Mouse (Mus musculus) v-Abl transformed pro-B cells (cell line): ENCODE measurements around the gene Mrpl58.
"Not testable (repeated sequence)": the region's sequence is repeated elsewhere in the genome, so short reads cannot be mapped to it uniquely, and the experiment has no call there.

ENCODE experiments used
- in situ Hi-C, 2 experiments: fragments of 400-800 bp; cut with MboI; formaldehyde crosslinking; loops; one replicate each; pipeline ENCODE4 v1.15.1; 2025; ENCODE audit not compliant: unreplicated experiment in 2 of 2

Mrpl58 gene

GRCm38 (mm10) chr11:115451781-115452241, 48.3 kb downstream of the Mrpl58 start:
- in situ Hi-C loops, result no loop called here

GRCm38 (mm10) chr11:115452281-115452860, 48.8 kb downstream of the Mrpl58 start:
- in situ Hi-C loops, result no loop called here

DNA sequence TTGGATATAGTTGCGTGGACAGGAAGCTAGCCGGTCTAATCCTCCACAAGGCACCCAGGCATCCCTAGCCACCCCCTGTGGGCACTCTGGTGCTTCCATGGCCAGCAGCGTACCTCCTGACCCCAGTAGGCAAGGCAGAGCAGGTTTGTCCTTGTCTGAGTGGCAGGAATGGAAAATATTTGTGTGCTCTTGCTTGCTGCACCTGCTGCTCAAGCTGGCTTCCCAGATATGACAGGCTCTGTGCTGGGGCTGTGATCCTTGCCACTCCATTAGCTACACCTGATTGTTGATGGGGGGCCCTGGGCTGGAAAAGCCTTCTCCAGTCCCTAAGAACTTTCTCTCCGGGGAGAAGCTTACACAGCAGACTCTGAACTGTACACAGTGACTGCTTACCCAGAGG, 49.8 kb downstream of the Mrpl58 start:
- in situ Hi-C loops, result no loop called here

DNA sequence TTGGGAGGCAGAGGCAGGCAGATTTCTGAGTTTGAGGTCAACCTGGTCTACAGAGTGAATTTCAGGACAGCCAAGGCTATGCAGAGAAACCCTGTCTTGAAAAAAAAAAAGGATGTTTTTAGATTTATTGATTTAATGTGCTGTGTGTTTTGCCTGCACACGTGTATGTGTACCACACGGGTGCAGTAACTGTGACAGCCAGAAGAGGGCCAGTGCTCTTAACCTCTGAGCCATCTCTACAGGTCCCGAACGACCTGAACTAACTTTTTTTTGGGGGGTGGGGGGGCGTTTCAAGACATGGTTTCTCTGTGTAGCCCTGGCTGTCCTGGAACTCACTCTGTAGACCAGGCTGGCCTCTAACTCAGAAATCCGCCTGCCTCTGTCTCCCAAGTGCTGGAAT, 51.3 kb downstream of the Mrpl58 start:
- in situ Hi-C loops, result not testable (repeated sequence)

DNA sequence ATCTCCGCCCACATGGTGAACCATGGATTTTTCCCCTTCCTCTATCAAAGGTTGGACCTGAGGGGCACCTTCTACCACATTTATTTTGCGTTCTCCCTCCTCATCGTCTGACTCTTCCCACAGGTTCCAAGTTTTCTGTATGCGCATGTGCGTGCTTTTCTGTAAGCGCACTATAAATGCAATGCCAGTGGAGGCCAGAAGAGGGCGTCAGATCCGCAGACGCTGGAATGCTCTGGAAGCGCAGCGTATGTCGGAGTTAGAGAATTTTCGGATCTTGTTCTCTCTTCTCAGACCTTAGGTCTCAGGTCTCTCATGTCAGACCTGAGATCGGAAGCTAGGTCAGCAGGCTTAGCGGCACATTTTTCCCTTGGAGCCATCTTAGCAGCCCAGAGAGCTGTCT, 52.1 kb downstream of the Mrpl58 start:
- in situ Hi-C loops, result no loop called here

- in situ Hi-C loops, result no loop called here
Observed at GRCm38 (mm10) chr11:115456182-115456581, 52.6 kb downstream of the Mrpl58 start.

DNA sequence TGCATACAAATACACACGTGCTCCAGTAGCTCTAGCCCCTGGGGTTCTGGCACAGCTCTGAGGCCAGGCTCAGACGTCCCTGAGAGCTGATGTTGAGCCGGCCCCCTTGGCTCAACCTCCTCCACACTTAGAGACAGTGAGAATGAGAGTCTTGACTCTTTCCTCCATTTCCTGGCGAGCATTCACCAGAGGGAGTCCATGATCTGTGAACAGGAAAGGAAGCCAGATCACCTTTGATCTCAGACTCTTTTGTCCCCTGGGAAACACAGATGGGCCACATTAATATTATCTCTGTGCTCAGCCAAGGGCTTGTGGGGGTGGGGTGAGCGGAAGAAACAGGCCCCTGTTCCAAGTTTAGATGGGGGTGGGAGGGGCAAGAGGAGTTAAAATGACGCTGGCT, 53.9 kb downstream of the Mrpl58 start:
- in situ Hi-C loops, result no loop called here

DNA sequence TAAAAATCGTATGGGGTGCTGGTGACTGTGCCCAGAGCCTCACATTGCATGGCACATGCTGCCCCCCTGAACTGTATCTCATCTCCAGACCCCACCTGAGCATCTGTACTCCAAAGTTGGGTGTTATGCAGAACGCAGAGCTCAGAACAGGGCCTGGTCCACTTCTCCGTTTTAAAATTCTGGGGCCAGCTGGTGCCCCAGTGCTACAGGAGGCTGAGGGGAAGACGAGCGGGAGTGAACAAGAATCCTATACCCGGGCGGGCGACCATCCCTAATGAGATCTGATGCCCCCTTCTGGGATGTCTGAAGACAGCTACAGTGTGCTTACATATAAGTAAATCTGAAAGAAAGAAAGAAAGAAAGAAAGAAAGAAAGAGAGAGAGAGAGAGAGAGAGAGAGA, 57.4 kb downstream of the Mrpl58 start:
- in situ Hi-C loops, result no loop called here

DNA sequence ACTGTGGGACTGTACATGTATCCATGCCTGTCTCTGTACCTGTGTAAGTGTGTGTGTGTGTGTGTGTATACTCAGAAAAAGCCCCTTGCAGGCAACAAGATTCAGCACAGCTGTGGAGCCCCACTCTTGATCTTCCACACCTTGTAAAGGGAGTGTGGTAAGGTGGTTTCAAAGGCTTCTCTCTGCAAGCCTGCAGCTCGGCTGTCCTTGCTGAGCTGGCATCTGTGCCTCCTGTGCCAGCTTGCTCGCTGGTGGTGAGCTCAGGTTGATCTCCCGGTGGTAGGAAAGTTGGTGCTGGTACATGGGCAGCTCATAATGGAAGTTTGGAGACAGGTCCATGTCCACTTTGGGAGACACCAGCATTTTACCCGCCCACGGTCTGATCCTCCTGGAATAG, 58.3 kb downstream of the Mrpl58 start:
- in situ Hi-C loops, result no loop called here
